Mouse (Mus musculus) stomach, postnatal 0 days (tissue): ENCODE measurements around the gene Klhl6. TPM values are rescaled to one million over a fixed set of nuclear protein-coding genes. Genes with fewer than 3 reads are reported as not detected.

Source experiments
- ATAC-seq: fragments of 200-750 bp; cut with Nextera tagmentation; 2 replicates; pipeline ENCODE4 v1.8.0; 2017; ENCODE audit not compliant: low FRiP score, low TSS enrichment
- DNase-seq: peaks from one replicate; pipeline ENCODE4 v3.0.0-alpha.2; 2016; ENCODE audit warnings: low spot score
- H3K27ac ChIP-seq: fragments of 300-500 bp; sonication (generic); replicated peaks from 2 replicates; pipeline ENCODE4 v1.5.1; 2014; ENCODE audit warnings: mild to moderate bottlenecking, control low read depth
- H3K27me3 ChIP-seq: fragments of 300-500 bp; sonication (generic); 2 replicates; pipeline ENCODE4 v1.6.1; 2014; ENCODE audit warnings: low read length; ENCODE audit not compliant: control insufficient read depth, insufficient read depth
- H3K36me3 ChIP-seq: fragments of 300-500 bp; sonication (generic); 2 replicates; pipeline ENCODE4 v1.6.1; 2014; ENCODE audit warnings: low read length, mixed read lengths; ENCODE audit not compliant: control insufficient read depth, insufficient read depth
- H3K4me1 ChIP-seq: fragments of 300-500 bp; sonication (generic); replicated peaks from 2 replicates; pipeline ENCODE4 v1.6.1; 2014; ENCODE audit warnings: antibody characterized with exemption; ENCODE audit not compliant: control insufficient read depth, insufficient read depth
- H3K4me2 ChIP-seq: fragments of 300-500 bp; sonication (generic); replicated peaks from 2 replicates; pipeline ENCODE4 v1.6.1; 2014; ENCODE audit warnings: low read depth, mild to moderate bottlenecking, control low read depth, moderate library complexity
- H3K4me3 ChIP-seq: fragments of 300-500 bp; sonication (generic); 2 replicates; pipeline ENCODE4 v1.5.1; 2014; ENCODE audit warnings: low read depth, low read length, control low read depth
- H3K9ac ChIP-seq: fragments of 300-500 bp; sonication (generic); 2 replicates; pipeline ENCODE4 v1.6.1; 2014; ENCODE audit warnings: mild to moderate bottlenecking, low read length, control low read depth, mixed read lengths
- H3K9me3 ChIP-seq: fragments of 300-500 bp; sonication (generic); 2 replicates; pipeline ENCODE4 v1.6.1; 2016; ENCODE audit warnings: low read length; ENCODE audit not compliant: control insufficient read depth
- CTCF ChIP-seq: IDR thresholded peaks from 2 replicates; pipeline ENCODE4 v1.5.1; 2016; ENCODE audit warnings: antibody characterized with exemption, low read depth, mild to moderate bottlenecking, moderate library complexity
- EP300 ChIP-seq: optimal IDR thresholded peaks from 2 replicates; pipeline ENCODE3; 2016; ENCODE audit warnings: antibody characterized with exemption
- WGBS: fragments of 180-500 bp; shearing (Covaris S2); extraction: QIAGEN DNeasy Blood & Tissue Kit; methylation state at CpG from one replicate; pipeline ENCODE4 v1.1.7; 2014; 5-methylcytosine and 5-hydroxymethylcytosine counted together
- polyA plus RNA-seq: library from polyadenylated mRNA; unstranded; fragments of >200 nt; fragmentation: Nextera tagmentation; extraction: Ambion mirVana; gene quantifications from 2 replicates; pipeline ENCODE4 v1.2.1, GENCODE M21; 2015

Klhl6 gene
- polyA plus RNA-seq, 1 experiment from 2014 or later = 2.7 TPM

DNA sequence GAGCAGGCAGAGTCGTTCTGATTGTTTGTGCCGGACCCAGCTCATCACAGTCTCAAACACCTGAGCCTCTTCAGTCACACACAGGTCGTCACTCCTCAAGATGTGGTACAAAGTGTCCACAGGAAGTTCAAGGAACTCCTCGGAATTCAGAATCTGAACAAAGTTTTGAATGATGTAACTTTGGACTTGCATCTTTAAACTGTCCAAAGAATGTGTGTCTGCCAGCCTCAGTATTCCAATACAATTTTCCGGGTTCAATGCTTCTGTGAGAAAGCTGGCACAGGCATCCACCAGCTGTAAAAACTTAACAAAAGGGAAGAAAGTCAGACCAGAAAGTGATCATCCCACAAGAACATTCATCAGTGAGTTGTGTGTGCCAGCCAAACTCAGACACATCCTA, 25.8 kb downstream of the Klhl6 start:
- DNase-seq = no peak

DNA sequence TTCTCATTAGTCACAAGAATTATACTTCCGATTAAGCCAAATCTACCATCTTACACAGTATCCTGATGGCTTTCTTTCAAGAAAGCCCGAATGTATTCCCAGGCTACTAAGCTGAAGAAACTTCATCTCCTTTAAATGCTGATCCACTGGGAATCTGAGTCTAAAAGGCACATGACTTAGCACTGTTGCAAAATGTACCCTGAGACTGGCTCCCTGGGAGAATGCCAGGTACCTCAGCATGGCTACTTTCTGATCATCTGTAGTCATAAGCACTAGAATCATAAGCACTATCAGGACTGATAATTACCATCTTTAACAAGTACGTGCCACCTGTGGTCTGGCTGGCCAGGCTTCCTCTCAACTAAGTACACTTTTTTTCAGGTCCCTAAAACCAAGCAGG, 35.5 kb downstream of the Klhl6 start:
- H3K27ac ChIP-seq = no peak overlapping the region
- H3K27me3 ChIP-seq = no peaks in the 10 kb centered on the region
- DNase-seq (no peak), ATAC-seq (no peak)
- no peak overlapping the region for H3K4me3 ChIP-seq
- no peaks in the 10 kb centered on the region for H3K4me1 ChIP-seq
- no peak for TF ChIP-seq CTCF
- TF ChIP-seq EP300 = no peak
- H3K4me2 ChIP-seq = no peak overlapping the region
- no peaks in the 10 kb centered on the region for H3K9me3 ChIP-seq
- H3K9ac ChIP-seq = no peak overlapping the region
- WGBS = 94% methylated on average over 3 of the region's 3 CpGs
- H3K36me3 ChIP-seq = no peaks in the 10 kb centered on the region

More for the DNA sequence above, 25.8 kb downstream of the Klhl6 start:
- no peak overlapping the region for H3K27ac ChIP-seq
- H3K4me1 ChIP-seq = no peaks in the 10 kb centered on the region
- no peak for ATAC-seq
- no peak for TF ChIP-seq CTCF
- no peak for TF ChIP-seq EP300
- H3K27me3 ChIP-seq = no peaks in the 10 kb centered on the region
- no peaks in the 10 kb centered on the region for H3K36me3 ChIP-seq
- H3K4me3 ChIP-seq = no peak overlapping the region
- H3K9me3 ChIP-seq = no peaks in the 10 kb centered on the region
- no peak overlapping the region for H3K9ac ChIP-seq
- no peak overlapping the region for H3K4me2 ChIP-seq
- 81% methylated on average over 5 of the region's 5 CpGs for WGBS

DNA sequence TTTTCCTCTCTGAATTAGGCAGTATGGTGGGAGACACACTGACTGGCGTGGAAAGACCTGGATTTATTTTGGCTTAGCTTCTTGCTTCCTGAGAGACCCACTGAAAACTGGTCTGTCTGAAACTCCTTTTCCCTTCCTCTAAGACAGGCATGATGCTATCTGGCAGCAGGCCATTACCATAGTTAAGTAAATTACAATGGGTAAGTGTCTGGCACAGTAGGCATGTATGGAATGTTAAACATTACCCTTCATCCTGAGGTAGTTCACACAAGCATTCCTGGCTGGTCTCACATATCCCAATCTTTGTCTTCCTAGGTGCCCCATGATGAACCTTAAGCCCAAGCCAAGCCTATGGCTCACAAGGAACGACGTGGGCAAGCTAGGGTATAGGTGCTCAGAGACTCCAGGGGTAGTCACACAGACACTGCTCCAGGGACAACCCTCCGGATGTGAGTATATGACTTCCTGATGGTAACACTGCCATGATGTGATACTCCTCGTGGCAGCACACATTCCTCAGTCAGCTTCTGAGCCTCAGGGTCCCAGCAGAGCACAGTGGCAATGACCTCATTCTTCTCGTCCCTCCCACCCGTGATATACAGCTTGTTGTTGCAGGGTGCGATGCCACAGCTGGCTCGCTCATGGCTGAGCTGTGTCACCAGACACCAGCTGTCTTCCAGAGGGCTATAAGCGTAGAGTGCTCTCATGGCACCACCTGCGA, 36.1 kb downstream of the Klhl6 start:
- Histone ChIP-seq H3K4me2 (no peak overlapping the region), H3K9me3 (no peaks in the 10 kb centered on the region), H3K4me1 (no peaks in the 10 kb centered on the region), H3K36me3 (no peaks in the 10 kb centered on the region), H3K27me3 (no peaks in the 10 kb centered on the region), H3K4me3 (no peak overlapping the region), H3K9ac (no peak overlapping the region), H3K27ac (no peak overlapping the region)
- no peak for DNase-seq
- TF ChIP-seq EP300 (no peak), CTCF (no peak)
- 67% methylated on average over 11 of the region's 11 CpGs for WGBS
- no peak for ATAC-seq

DNA sequence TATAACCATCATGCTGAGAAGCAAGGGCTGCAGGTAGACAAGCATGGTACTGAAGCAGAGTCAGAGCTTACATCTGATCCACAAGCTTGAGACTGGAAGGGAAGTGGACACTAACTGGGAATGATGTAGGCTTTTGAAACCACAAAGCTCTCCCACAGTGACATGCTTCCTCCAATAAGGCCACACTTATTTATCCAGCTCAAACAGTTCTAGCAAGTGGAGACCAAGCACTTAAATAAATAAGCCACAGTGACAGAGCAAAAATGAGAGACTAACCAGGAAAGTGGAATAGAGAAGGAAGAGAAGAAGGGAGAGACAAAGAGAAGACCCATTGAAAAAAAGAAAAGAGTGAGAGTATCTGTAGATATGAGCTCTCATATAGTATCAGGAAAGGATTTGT, 62.0 kb downstream of the Klhl6 start:
- no peaks in the 10 kb centered on the region for H3K9me3 ChIP-seq
- H3K9ac ChIP-seq = no peak overlapping the region
- no peak for ATAC-seq
- DNase-seq = no peak
- no peak overlapping the region for H3K27ac ChIP-seq
- TF ChIP-seq CTCF (no peak), EP300 (no peak)
- no peak overlapping the region for H3K4me2 ChIP-seq
- no peaks in the 10 kb centered on the region for H3K27me3 ChIP-seq
- H3K4me3 ChIP-seq = no peak overlapping the region
- no peaks in the 10 kb centered on the region for H3K36me3 ChIP-seq
- H3K4me1 ChIP-seq = no peaks in the 10 kb centered on the region

DNA sequence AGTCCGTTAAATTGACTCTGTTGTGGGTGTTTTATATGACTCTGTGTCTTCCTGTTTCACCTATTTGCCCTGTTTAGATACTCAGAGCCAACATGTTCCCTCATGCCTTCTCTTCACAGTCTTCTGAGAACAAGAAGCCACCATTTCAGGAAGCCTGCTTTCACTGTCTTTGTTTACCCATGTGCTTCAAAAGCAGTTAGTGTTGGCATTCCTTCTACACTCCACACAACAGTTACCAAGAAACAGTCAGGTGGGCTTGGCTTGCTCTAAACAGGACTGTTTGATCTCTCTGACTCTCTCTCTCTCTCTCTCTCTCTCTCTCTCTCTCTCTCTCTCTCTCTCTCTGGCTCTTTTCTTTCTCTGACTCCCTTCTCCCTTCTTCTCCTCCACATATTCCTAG, 64.6 kb downstream of the Klhl6 start:
- no peak for TF ChIP-seq CTCF
- no peak for TF ChIP-seq EP300
- Histone ChIP-seq H3K4me3 (no peak overlapping the region), H3K36me3 (no peaks in the 10 kb centered on the region)

DNA sequence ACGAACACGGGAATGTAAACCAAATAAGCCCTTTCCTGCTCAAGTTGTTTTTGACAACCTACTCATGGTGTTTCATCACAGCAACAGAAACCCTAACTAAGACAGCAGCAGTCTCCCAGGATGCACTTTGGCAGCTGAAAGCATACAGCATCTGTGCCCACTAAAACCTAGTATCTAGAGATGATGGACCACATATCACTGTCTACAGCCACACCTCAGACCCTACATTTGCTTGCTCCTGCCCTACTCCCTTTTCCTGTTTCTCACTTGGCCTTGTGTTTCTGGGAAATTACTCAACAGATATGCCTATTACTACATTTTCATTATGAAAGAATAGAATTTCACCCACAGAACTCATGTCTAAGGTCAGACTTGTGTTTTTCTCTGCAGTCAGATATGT, 70.3 kb downstream of the Klhl6 start:
- ATAC-seq (no peak), DNase-seq (no peak)
- Histone ChIP-seq H3K36me3 (no peaks in the 10 kb centered on the region), H3K4me2 (no peak overlapping the region), H3K27me3 (no peaks in the 10 kb centered on the region), H3K9ac (no peak overlapping the region), H3K4me1 (no peaks in the 10 kb centered on the region), H3K9me3 (no peaks in the 10 kb centered on the region), H3K27ac (no peak overlapping the region), H3K4me3 (no peak overlapping the region)
- TF ChIP-seq EP300 (no peak), CTCF (no peak)
- WGBS = 36% methylated on average over 2 of the region's 2 CpGs

More for the DNA sequence above, 64.6 kb downstream of the Klhl6 start:
- DNase-seq = no peak
- Histone ChIP-seq H3K9me3 (no peaks in the 10 kb centered on the region), H3K4me2 (no peak overlapping the region), H3K9ac (no peak overlapping the region), H3K27me3 (no peaks in the 10 kb centered on the region), H3K4me1 (no peaks in the 10 kb centered on the region), H3K27ac (no peak overlapping the region)
- 76% methylated on average over 1 of the region's 1 CpGs for WGBS
- ATAC-seq = no peak
